Mouse (Mus musculus): Measurements from ENCODE around the gene Elmod3.
A peak's percentile ranks its signal among the peaks of the same experiment; 100 is the strongest.

Elmod3 gene

DNA sequence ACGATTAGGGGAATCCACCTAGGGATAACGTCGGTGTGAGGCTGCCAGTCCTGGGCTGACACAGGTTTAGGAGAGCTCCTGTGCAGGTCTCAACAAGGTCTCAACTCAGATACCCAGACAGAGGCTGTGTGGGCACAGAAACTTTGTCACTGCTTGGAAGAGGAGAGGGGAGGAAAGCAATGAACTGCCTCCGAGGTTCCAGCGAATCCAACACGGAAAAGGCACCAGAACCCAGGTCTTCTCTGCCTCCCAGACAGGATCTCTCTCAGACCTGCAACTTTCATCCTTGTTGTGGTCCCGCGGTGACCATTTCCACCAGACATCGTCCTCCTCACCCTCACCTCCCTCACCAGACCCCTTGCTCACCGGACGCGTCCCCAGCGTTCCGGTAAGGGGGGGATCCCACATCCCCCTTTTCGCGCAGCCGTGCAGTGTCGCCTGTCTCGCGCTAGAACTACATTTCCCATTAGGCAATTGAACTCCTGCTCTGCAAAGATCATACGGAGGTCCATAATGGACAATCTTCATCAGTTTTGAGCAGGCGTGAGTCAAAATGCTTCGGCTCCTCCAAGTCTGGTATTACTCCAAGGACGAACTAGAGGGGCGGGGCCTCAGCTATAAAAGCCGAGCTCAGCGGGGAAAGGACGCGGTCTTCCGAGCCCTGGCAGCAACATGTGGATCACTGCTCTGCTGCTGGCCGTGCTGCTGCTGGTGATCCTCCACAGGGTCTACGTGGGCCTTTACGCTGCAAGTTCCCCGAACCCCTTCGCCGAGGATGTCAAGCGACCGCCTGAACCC, at the start of gene Elmod3, which contains the start of gene Retsat:
Elmod3 (minus strand) TSS at position 458 of the 798 bp plus-strand sequence.
Retsat (plus strand) TSS at position 520 of the 798 bp plus-strand sequence.
- DNase-seq (ENCODE audit: low spot score): peak; percentile 86

GRCm38 (mm10) chr6:72647383-72647820, 49.2 kb upstream of the Elmod3 start:
- no peak for DNase-seq (ENCODE audit: low spot score)

DNA sequence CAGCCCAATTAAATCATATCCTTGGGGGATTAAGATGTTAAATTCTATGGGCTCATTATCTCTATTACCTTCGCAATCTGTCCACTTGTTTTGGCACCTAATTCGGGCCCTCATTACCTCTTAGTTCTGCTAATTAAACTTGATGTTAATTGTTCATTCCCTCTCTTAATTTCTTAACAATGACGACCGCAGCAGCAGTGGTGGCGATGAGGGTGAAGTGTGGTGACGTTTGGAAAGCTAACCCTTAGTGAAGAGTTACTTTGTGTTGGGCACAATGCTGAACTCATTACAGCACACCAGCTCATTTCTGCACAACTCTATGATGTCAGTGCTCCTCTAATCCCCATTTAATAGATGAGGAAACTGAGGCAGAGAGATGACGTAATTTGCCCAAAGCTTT, 47.2 kb upstream of the Elmod3 start:
- DNase-seq (ENCODE audit: low spot score): no peak

- no peak for DNase-seq (ENCODE audit: low spot score)
Measured at GRCm38 (mm10) chr6:72644576-72644975, 46.4 kb upstream of the Elmod3 start.

DNA sequence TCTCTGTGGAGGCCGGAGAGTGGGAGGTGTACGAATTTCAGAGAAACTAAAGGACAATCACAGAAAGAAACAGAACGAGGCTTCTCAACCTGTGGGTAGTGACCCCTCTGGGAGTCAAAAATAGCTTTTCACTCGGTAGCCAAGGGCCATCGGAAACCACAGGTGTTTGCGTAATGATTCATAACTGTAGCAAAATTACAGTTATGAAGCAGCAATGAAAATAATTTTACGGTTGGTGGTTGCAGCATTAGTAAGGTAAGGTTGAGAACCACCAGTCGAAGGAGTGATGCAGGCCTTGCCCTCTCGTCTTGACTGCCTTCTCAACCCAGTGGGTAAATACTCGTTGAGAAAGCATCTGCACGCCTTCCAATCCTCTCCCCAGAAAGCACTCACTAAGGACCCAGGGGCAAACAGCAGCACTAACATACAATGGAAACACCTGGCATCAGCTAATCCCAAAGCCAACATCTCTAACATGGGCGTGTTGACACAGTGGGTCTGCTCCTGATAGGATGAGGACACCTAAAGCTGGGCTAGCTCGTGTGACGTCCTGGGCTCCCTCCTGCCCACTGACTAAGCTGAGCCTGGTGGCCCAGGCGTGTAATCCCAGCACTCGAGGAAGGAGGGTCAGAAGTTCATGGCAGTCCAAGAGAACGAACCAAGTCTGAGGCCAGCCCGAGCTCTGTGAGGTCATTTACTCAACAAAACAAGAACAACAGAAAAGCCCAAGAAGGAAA, 43.2 kb upstream of the Elmod3 start:
- DNase-seq (ENCODE audit: low spot score): no peak

DNA sequence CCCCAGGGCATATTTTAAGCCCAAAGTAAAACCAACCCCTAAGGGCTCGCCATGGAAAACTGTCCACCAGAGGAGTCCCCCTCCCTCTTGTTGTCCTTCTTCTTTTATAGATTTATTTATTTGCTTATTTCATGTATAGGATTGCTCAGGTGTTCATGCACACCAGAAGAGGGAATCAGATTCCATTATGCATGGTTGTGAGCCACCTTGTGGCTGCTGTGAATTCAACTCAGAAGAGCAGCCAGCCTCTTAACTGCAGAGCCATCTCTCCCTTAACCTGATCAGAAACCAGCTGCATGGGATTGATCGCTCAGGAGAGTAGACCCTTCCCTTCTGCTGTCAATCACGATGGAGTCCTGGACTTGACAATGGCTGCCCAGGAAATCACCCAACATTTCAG, 38.7 kb upstream of the Elmod3 start:
- DNase-seq (ENCODE audit: low spot score): no peak

- DNase-seq (ENCODE audit: low spot score): no peak
Measured at GRCm38 (mm10) chr6:72635760-72636431, 37.7 kb upstream of the Elmod3 start.

- DNase-seq (ENCODE audit: low spot score): no peak
Measured at GRCm38 (mm10) chr6:72634311-72634710, 36.1 kb upstream of the Elmod3 start.

- no peak for DNase-seq (ENCODE audit: low spot score)
Measured at GRCm38 (mm10) chr6:72631700-72632099, 33.5 kb upstream of the Elmod3 start.

DNA sequence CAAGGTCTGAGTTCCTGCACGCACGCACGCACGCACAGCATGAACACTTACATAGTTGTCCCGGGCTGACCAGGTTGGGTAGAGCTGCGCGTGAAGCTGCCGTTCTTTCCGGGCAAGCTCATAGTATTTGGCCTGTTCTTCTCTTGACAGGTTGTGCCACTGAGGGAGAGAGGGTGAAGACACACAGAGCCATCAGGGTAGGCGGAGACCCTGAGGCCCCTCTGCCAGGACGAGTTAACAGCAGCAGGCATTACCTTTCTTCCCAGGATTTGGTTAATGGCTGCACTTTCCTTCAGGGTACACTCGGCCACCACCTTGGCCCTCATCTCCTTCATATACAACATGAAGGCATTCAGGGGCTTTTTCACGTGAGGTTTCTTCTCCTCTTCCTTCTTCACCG, 32.7 kb upstream of the Elmod3 start:
- DNase-seq (ENCODE audit: low spot score): no peak

DNA sequence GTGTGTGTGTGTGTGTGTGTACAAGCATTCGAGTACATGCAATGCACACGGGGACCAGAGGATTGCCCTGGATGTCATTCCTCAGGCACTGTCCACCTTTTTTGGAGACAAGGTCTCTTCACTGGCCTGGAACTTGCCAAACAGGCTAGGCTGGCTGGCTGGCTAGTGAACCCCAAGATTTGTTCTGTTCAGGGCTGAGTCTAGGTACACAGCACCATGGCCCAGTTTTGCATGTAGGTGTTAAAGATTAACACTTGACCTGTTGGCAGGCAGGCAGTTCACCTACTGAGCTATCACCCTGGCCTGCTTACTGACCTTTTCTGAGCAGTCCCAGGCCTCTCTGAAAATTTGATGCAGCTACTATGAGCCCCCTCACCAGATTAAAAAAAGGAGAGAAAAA, 32.2 kb upstream of the Elmod3 start:
- no peak for DNase-seq (ENCODE audit: low spot score)

- no peak for DNase-seq (ENCODE audit: low spot score)
Measured at GRCm38 (mm10) chr6:72627276-72627675, 29.1 kb upstream of the Elmod3 start.

DNA sequence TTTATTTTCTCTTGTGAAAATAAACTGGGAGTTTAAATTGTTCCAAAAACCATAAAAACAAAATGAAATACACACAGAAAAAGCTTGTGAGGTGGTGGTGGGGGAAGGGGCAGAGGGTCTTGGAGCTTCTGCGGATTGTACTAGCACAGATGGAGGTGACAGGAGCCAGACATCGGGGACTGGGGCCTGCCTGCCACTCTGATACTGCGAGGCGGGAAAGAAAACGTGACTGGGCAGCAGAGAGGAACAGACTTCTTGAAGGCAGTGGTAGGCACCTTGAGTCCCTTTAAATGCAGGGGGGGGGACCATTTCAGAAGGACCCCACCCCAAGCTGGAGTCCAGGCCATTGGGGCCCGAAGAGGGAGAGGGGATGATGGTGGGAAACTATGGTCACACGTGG, 28.2 kb upstream of the Elmod3 start:
- no peak for DNase-seq (ENCODE audit: low spot score)

DNA sequence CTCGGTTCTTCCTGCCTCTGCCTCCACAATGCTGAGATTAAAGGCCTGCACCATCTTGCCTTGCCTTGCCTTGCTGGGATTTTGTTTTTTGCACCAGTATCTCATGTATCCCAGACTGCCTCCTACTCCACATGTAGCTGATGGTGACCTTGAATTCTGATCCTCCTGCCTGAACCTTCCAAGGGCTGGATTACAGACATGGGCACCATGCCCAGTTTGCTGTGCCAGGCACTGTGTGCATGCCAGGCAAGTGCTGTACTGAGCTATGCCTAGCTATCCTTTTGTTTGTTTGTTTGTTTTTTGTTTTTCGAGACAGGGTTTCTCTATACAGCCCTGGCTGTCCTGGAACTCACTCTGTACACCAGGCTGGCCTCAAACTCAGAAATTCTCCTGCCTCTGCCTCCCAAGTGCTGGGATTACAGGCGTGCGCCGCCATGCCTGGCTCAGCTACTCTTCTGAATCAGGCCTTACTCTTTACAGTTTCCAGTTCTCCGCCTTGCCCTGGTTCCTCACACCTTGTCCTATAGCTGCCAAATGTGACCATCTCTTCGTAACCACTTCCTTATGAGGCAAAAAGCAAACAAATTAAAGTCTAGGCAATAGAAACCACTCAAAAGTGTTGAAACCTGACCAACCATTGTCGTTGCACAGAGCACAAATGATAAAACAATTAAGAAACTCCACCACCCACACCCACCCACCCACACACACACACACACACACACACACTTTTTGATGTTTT, 25.6 kb upstream of the Elmod3 start:
- DNase-seq (ENCODE audit: low spot score): no peak

DNA sequence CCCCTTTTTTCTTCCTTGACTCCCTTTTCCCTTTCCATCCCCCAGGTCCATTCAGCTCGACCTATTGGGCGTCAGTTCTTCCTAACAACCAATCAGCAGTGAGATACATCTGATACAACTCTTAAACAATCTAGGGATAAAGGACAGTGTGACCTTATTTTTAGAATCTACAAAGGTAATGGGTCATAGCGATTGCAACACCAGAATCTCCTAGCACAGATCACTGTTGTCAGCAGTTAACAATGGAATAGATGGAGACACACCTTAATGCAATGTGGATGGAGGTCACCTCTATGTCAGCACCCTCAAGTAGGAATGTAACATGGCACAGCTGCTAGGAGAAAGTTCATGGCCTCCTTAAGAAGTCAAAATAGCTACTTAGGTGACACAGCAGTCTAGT, 24.7 kb upstream of the Elmod3 start:
- no peak for DNase-seq (ENCODE audit: low spot score)

DNA sequence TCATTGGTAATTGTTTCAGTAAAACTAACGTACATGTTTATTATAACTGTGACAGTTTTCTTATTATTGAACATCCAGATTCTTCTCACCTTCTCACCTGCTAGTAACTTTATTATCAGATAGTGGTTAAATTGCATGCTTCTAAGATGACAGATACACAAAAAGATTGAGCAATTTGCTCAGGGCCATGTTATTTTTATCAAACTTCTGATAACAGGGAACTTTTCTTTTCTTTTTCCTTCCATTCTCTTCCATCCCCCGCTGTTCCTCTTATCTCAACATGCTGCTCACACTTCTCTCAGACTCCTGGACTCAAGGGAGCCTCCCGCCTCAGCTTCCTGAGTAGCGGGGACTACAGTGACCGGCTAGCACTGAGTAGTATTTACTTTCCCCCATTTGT, 22.7 kb upstream of the Elmod3 start:
- no peak for DNase-seq (ENCODE audit: low spot score)

- no peak for DNase-seq (ENCODE audit: low spot score)
Measured at GRCm38 (mm10) chr6:72619734-72620532, 21.7 kb upstream of the Elmod3 start.

DNA sequence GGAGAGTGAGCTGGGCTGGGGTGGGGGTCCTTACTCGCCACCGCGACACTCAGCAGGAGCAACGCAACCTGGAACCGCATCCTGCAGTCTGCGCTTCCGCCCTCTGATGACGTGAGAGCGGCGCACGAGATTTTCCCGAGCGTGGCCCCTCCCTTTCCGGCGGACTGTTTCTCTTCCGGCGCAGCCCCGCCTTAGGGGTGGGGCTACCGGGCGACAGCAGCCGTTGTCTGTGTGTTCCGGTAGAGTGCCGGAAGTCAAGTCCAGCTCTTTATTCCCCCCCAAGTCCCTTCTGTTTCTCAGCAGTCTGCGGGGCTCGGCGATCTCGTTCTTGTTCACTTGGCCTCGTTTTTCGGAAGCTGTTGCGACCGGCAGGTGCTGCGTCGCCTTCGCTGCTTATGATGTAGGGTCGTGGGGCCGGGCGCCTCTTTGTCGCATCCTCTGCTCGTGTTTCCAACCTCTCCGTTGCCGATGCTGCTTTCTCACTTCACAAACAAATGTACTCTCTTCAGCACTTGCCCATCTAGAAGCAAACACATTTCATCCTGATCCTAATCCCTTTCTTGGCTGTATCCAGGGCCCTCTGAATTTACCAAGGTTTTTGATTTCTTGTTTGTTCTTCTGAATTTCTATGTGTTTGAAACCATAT, 18.6 kb upstream of the Elmod3 start, which contains the start of gene Tgoln1:
Tgoln1 (minus strand) TSS at position 358 of the 646 bp plus-strand sequence.
- DNase-seq (ENCODE audit: low spot score): peak; percentile 60

GRCm38 (mm10) chr6:72615561-72616375, 17.6 kb upstream of the Elmod3 start:
- DNase-seq (ENCODE audit: low spot score): no peak

DNA sequence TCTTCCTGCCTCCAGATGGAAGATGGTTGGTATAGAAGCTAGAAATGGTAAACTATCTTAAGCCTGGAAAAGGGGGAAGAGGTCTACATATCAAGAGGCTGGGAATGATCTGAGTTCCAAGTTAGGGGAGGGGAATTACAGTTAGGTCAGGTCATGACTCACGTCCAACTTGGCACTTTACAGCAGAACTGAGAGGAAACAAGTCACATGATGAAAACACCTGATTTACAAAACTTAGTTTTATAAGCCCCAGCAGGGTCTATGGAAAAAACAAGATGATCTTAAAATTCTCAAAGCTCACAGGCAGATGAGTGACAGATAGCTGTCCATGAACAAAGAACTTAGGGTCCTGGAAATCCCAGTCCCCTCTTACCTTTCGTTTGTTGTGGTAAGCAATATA, 16.9 kb upstream of the Elmod3 start:
- DNase-seq (ENCODE audit: low spot score): no peak
